Mouse (Mus musculus): Measurements from ENCODE around the gene 2610507B11Rik. TPM values are rescaled to one million over a fixed set of nuclear protein-coding genes. Genes with fewer than 3 reads are reported as not detected.

The 2610507B11Rik gene
- total and polyA plus RNA-seq, 2 experiments from 2014 or later, result 91.2 to 108 TPM

GRCm38 (mm10) chr11:78247727-78248140 is 13.8 kb upstream of the 2610507B11Rik start:
- no peak overlapping the region for H3K4me3 ChIP-seq (ENCODE audit: low read depth, low read length)
- H3K9me3 ChIP-seq (replicated peaks; ENCODE audit: control insufficient read depth, low read length), result no peaks in the 10 kb centered on the region
- H3K4me2 ChIP-seq (ENCODE audit: low read depth, low read length), result no peak overlapping the region
- no peak for DNase-seq (ENCODE audit: low spot score)
- peaks cover 17% of the 10 kb centered on the region for H3K4me1 ChIP-seq (ENCODE audit: control insufficient read depth, insufficient read depth)
- no peak for ATAC-seq (ENCODE audit: insufficient read depth, low read depth)
- peaks cover 19% of the 10 kb centered on the region for H3K36me3 ChIP-seq (replicated peaks; ENCODE audit: control insufficient read depth, insufficient read depth, low read length)
- WGBS, result 71% methylated on average over 4 of the region's 4 CpGs
- H3K27ac ChIP-seq (ENCODE audit: low read depth), result no peak overlapping the region
- H3K27me3 ChIP-seq (ENCODE audit: control insufficient read depth, insufficient read depth, low read length), result no peaks in the 10 kb centered on the region
- H3K9ac ChIP-seq (replicated peaks; ENCODE audit: low read depth, low read length), result no peak overlapping the region
- TF ChIP-seq CTCF (IDR thresholded peaks at IDR 0.05; ENCODE audit: low read depth), result no peak
- TF ChIP-seq EP300 (IDR thresholded peaks at IDR 0.05; ENCODE audit: low read depth), result no peak

DNA sequence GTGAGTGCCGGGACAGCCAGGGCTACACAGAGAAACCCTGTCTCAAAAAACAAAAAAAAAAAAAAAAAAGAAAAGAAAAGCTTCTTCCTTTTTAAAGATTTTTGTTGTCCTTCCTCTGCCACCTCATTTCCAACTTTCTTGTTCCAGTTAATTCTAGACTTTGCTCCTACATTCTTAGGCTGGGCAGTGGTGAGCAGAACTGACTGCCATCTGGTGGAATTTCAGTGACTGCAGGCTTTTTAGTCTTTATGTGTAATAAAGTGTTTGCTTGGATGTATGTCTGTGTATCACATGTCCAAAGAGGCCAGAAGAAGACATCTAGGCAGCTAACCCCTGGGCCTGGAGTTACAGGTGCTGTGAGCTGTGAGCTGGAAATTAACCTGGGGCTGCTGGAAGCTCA is 4.9 kb upstream of the 2610507B11Rik start:
- TF ChIP-seq CTCF (IDR thresholded peaks at IDR 0.05; ENCODE audit: low read depth) (peak; percentile 26), EP300 (IDR thresholded peaks at IDR 0.05; ENCODE audit: low read depth) (no peak)
- no peak for DNase-seq (ENCODE audit: low spot score)
- WGBS, result 89% methylated on average over 1 of the region's 1 CpGs
- Histone ChIP-seq H3K36me3 (replicated peaks; ENCODE audit: control insufficient read depth, insufficient read depth, low read length) (peaks cover 31% of the 10 kb centered on the region), H3K9ac (replicated peaks; ENCODE audit: low read depth, low read length) (no peak overlapping the region), H3K4me1 (ENCODE audit: control insufficient read depth, insufficient read depth) (no peaks in the 10 kb centered on the region), H3K9me3 (replicated peaks; ENCODE audit: control insufficient read depth, low read length) (no peaks in the 10 kb centered on the region), H3K27ac (ENCODE audit: low read depth) (no peak overlapping the region), H3K27me3 (ENCODE audit: control insufficient read depth, insufficient read depth, low read length) (0 out of 2 replicates have a peak, but pooled peaks cover 3% of the 10 kb centered on the region), H3K4me3 (ENCODE audit: low read depth, low read length) (no peak overlapping the region), H3K4me2 (ENCODE audit: low read depth, low read length) (no peak overlapping the region)
- ATAC-seq (ENCODE audit: insufficient read depth, low read depth), result no peak

- H3K27me3 ChIP-seq (ENCODE audit: control insufficient read depth, insufficient read depth, low read length), result 0 out of 2 replicates have a peak, but pooled peaks cover 3% of the 10 kb centered on the region
- no peaks in the 10 kb centered on the region for H3K9me3 ChIP-seq (replicated peaks; ENCODE audit: control insufficient read depth, low read length)
- H3K4me3 ChIP-seq (ENCODE audit: low read depth, low read length), result peak overlapping the region; percentile 97
- ATAC-seq (ENCODE audit: insufficient read depth, low read depth), result no peak
- no peak overlapping the region for H3K27ac ChIP-seq (ENCODE audit: low read depth)
- WGBS, result 85% methylated on average over 2 of the region's 2 CpGs
- H3K9ac ChIP-seq (replicated peaks; ENCODE audit: low read depth, low read length), result no peak overlapping the region
- no peak for TF ChIP-seq CTCF (IDR thresholded peaks at IDR 0.05; ENCODE audit: low read depth)
- no peak for TF ChIP-seq EP300 (IDR thresholded peaks at IDR 0.05; ENCODE audit: low read depth)
- no peak for DNase-seq (ENCODE audit: low spot score)
- H3K36me3 ChIP-seq (replicated peaks; ENCODE audit: control insufficient read depth, insufficient read depth, low read length), result peaks cover 25% of the 10 kb centered on the region
- H3K4me1 ChIP-seq (ENCODE audit: control insufficient read depth, insufficient read depth), result no peaks in the 10 kb centered on the region
- H3K4me2 ChIP-seq (ENCODE audit: low read depth, low read length), result peak overlapping the region; percentile 91
Measured at GRCm38 (mm10) chr11:78260489-78261258, 878 bp upstream of the 2610507B11Rik start.

- Histone ChIP-seq H3K4me3 (ENCODE audit: low read depth, low read length) (peak overlapping the region; percentile 97), H3K4me2 (ENCODE audit: low read depth, low read length) (peak overlapping the region; percentile 91), H3K27me3 (ENCODE audit: control insufficient read depth, insufficient read depth, low read length) (0 out of 2 replicates have a peak, but pooled peaks cover 3% of the 10 kb centered on the region), H3K9ac (replicated peaks; ENCODE audit: low read depth, low read length) (peak overlapping the region; percentile 83), H3K36me3 (replicated peaks; ENCODE audit: control insufficient read depth, insufficient read depth, low read length) (peaks cover 42% of the 10 kb centered on the region), H3K9me3 (replicated peaks; ENCODE audit: control insufficient read depth, low read length) (no peaks in the 10 kb centered on the region), H3K27ac (ENCODE audit: low read depth) (peak overlapping the region; percentile 90; the same call in 1 of the 2 replicates), H3K4me1 (ENCODE audit: control insufficient read depth, insufficient read depth) (no peaks in the 10 kb centered on the region)
- TF ChIP-seq EP300 (IDR thresholded peaks at IDR 0.05; ENCODE audit: low read depth) (no peak), CTCF (IDR thresholded peaks at IDR 0.05; ENCODE audit: low read depth) (peak; percentile 68)
- DNase-seq (ENCODE audit: low spot score) (peak; percentile 72), ATAC-seq (ENCODE audit: insufficient read depth, low read depth) (no peak)
- WGBS, result 3% methylated on average over 8 of the region's 8 CpGs
Measured at GRCm38 (mm10) chr11:78262550-78262949, 998 bp downstream of the 2610507B11Rik start.

- WGBS, result 89% methylated on average over 6 of the region's 6 CpGs
- Histone ChIP-seq H3K27ac (ENCODE audit: low read depth) (no peak overlapping the region), H3K4me3 (ENCODE audit: low read depth, low read length) (no peak overlapping the region), H3K4me1 (ENCODE audit: control insufficient read depth, insufficient read depth) (no peaks in the 10 kb centered on the region), H3K9me3 (replicated peaks; ENCODE audit: control insufficient read depth, low read length) (no peaks in the 10 kb centered on the region), H3K9ac (replicated peaks; ENCODE audit: low read depth, low read length) (no peak overlapping the region), H3K36me3 (replicated peaks; ENCODE audit: control insufficient read depth, insufficient read depth, low read length) (peaks cover 71% of the 10 kb centered on the region), H3K4me2 (ENCODE audit: low read depth, low read length) (no peak overlapping the region), H3K27me3 (ENCODE audit: control insufficient read depth, insufficient read depth, low read length) (no peaks in the 10 kb centered on the region)
- DNase-seq (ENCODE audit: low spot score) (no peak), ATAC-seq (ENCODE audit: insufficient read depth, low read depth) (no peak)
- TF ChIP-seq EP300 (IDR thresholded peaks at IDR 0.05; ENCODE audit: low read depth) (no peak), CTCF (IDR thresholded peaks at IDR 0.05; ENCODE audit: low read depth) (no peak)
Measured at GRCm38 (mm10) chr11:78265571-78265970, 4.0 kb downstream of the 2610507B11Rik start.
